Mouse (Mus musculus) brain, adult 2 months (tissue): ENCODE results near the gene Cradd.

ENCODE experiments used
- DNase-seq: peaks from one replicate; pipeline ENCODE4 v3.0.0; 2011; ENCODE audit warnings: low read depth, low spot score

Gene Cradd

DNA sequence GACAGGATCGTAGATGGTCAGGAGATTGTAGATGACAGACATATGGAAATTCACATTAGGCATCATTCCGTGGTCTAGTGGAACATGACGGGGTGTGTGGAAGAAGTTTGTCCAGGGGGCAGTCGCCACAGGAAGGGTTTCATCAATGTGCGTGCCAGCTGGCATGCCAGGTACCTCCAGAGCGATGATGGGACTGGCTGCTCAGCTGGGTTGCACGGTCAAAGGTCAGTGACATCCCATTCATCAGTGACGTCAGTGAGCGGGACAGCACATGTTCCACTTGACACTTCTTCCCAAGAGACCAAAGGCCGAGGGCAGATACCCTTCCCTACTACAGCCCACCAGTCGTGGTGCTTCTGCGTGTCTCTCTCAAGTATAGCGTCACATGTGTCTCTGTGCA, 50.7 kb downstream of the Cradd start:
- no peak for DNase-seq

DNA sequence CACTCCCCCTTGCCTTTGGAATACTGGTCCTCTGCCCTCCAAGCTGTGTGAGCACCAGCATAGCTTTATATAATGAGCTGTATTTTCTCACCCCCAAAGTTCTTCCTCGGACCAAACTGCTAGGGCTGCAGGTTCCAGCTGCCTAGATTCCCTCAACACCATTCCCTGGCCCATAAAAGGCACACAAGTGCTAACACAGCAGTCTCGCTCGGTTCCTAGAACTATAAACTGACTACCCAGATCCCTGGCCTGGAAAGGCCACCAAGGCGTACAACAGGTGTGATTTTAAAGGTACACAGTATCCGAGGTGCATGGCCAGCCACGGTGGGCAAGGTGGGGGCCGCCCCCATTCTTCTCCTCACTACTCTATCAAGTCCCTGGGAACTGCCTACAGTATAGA, 54.8 kb downstream of the Cradd start:
- DNase-seq = no peak

DNA sequence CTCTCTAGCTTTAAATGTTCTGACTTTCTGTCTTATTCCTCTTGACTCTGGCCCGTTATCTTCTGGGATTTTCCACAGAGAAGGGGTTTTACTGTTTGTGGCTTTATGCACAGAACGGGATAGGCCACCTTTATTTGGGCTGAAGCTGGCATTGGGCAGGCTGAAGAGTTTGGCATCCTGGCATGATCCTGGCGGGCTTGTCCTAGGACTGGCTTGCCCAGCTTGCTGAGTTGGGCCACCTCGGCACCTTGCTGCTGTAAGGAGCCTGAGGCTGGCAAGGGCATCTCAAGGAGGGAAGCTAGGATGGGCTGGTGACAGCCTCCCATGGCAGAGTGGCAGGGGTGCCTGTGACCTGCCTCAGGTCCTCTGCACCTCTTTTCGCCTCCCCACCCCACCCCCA, 55.6 kb downstream of the Cradd start:
- DNase-seq = no peak

DNA sequence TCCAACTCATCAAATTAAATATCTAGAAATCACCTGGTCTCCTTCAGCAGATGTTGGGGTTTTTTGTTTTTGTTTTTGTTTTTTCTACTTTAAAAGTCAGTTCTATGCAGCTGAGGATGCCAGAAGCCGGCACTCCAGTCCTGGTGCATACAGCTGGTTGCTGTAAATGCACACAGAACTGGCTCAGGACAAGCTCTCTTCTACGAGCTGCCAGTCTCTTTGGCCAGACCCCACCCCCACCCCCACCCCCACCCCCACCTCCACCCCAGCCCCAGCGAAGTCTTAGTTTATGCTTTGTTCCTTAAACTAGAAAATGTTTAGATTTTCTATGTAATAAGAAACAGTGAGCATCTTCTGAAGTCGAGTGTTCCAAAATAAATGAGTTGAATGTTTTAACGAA, 57.0 kb downstream of the Cradd start:
- DNase-seq = no peak

DNA sequence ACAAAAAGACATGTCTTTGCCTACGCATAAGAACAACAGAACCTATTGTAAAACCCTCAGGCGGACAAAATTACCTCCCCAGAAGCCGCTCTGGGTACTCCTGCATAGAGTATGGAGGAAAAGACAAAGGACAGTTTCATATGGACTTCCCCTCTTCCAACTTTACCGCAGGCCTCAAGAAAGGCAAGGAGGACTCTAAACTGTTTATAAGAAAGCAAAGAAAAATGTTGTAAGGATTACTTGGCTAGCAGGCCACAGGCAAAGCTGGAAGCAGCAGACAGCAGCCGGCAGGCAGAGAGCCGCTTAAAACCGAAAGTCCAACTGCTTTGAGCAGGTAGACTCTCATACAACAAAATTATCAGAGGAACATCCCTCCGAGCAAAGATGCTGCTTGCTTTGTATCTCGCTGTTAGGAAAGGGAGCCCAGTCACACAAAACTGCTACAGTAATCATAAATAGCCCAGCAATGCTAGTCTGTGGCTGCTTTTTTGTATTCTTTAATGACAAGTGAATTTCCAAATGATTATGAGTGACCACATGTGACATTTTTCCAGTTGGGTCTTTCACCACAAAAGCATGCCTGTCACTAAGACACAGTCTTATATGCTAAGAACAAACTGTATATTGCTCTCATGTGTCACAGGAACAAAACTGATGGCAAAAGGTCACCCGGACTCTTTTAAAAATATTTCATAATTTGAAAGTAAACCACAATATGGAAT, 57.7 kb downstream of the Cradd start:
- peak; percentile 30 for DNase-seq

DNA sequence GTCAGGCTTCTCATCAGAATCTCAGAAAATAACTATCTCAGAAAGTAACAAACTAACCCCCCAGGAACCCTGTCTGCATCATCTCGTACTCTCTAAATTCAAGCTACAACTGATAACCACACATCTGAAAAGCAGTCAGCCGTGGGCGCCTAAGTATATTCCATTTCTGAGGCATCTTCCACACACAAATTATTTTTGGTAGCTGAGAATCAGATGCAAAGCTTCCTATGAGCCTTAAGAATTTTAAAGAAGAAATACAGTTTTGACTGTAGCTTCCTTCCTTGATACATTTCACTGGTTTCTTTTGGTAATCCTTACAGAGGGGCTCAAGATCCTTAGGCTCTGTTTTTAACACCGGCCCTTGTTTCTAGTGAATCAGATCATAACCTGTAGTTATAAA, 58.4 kb downstream of the Cradd start:
- peak; percentile 67 for DNase-seq

DNA sequence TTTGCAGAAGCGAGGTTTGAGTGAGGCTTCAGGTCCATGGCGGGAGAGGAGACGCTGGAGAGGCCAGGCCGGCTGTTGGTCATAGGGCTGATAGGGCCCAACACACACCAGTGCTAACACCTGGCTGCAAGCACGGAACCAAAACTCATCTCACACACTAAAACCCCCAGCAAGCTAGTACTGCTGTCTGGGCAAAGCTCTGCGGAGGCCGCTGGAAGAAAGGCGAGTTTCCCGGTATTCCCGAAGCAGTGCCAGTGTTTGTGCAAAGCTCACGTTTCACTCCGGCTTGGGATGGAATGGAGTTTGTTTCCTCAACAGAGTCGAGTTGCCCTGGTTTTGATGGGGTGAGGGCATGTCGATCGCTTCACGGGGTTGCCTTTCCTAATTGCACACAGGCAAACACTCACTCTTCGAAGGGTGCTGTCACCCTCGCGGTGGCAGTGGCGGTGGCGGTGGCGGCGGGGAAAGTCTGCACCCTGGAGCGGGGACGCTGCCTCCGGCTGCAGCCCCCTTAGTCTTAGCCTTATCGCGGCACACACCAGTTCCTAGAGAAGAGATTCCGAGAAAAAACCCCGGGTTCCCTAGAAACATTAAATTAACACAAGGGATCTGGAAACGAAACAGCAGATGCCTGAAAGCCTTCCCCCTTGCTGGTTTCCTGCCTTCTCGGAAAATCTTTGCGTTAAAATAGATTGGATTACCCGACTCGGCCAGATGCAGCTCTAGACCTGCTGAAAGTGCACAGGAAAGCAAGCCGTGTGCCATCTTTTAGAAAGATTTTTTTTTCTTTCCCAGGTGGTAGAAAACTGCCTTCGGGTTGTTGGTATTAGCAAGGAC, 59.2 kb downstream of the Cradd start:
- DNase-seq = peak; percentile 42

DNA sequence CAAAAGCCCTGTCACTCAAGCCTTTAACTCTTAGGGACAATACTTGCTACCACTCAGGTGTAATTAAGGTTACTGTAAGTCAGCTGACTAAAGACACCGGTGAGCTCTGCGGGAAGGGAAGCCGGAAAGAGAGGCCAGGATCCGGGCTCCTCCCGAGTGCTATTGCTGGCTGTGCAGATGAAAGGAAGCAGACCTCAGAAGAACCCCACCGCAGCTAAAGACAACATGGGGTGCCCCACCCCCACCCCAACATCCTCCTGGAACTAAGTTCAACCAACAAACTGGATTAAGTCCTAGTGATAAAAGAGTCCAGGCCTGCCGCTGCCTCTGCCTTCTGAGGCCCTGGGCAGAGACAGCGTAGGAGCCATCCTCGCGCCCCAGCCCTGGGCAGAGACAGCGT, 61.5 kb downstream of the Cradd start:
- no peak for DNase-seq

DNA sequence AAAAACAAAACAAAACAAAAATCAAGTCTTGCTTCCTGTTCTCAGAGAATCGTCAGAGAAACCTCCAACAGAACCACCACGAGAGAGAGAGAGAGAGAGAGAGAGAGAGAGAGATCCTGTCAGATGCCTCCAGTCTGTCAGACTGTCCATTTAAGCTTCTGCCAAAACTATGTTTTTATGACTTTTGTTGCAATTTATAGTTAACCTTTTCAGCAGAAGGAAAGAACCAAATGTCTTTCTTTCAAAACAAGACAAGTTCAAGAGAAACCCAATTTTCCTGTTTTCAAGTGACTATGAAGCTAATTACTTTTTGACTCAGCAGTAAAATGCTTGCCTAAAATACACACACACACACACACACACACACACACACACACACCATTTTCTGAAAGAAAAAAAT, 62.7 kb downstream of the Cradd start:
- no peak for DNase-seq

DNA sequence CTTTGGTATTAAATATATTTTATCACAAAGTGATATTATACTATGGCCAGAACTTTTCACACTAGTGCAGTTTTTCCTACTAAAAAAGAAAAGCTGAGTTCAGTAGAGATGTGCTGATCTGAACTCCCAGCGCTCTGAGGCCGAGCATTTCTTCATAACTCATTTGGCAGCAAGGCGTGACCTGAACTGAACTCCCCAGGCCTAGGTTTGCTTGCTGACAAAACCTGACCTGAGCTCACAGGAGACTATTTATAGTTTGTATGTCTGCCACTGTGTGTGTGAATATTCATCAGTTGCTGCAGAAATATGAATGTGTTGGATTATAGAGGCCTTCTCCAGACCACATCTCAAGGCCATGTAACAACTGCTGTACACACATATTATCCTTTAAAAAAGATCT, 63.5 kb downstream of the Cradd start:
- no peak for DNase-seq

DNA sequence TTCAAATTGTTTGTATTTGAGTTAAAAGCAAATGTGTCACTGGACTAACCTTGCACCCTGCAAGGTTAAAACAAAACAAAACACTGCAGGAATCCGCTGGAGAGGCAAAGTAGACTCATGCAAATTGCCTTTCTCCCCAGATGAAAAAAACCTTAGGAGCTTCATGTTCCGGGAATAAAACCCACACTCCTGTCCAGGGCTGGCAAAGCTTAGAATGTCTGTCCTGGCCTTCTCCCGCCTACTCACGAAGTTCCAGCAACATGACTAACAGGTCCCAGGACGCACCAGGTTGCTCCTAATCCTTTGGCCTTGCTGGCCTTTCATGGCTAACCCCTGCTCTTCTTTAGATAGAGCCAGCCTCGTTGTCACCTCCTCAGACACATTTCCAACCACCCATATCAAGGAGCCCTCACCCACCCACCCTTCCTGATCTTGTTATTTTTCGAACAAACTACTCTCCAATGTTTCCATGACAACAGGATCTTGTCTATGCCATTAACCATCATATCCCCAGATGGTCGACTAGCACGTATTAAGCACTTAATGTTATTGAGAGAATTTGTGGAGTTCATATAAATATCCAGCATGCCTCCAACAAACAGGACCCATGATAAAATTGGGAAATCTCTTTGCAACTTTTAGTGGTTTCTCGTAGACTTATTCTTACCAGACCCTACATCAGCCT, 65.3 kb downstream of the Cradd start:
- peak; percentile 26 for DNase-seq

DNA sequence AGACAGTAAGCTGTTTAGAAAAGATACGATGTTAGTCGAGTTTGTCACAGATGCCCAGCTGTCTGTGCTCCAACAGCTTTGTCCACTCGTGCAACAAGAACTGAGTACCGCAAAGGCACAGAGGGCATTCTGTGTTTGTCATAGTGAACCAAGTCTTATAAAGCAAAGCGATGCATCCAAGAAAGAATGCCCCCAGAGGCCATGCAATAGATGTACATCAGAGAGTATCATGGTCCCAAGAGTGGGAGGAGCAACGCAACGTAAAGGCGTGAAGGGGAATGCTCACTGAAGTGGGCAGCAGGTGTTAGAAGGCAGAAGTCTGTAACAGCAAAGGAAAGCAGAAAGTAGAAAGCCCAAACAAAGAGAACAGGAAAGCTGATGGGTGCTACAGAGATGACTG, 66.0 kb downstream of the Cradd start:
- DNase-seq = peak; percentile 33

DNA sequence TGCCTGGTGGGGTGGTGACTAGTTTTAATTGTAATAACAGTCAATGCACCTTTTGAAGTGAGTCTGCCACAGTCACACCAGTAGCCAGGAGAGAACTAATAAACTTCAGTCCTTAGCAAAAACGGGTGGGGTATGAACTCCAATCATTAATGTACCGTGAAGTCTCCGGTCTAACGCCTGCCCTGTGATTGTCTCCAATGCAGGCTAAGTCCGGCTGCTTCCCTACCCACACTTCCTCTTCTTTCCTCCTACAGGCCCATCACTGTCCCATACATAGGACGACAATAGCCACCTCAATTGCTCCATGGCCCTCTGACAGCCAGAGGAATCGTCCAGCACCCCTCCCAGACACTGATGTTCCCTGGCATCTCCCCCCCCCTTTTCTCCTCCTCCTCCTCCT, 67.8 kb downstream of the Cradd start:
- DNase-seq = no peak

DNA sequence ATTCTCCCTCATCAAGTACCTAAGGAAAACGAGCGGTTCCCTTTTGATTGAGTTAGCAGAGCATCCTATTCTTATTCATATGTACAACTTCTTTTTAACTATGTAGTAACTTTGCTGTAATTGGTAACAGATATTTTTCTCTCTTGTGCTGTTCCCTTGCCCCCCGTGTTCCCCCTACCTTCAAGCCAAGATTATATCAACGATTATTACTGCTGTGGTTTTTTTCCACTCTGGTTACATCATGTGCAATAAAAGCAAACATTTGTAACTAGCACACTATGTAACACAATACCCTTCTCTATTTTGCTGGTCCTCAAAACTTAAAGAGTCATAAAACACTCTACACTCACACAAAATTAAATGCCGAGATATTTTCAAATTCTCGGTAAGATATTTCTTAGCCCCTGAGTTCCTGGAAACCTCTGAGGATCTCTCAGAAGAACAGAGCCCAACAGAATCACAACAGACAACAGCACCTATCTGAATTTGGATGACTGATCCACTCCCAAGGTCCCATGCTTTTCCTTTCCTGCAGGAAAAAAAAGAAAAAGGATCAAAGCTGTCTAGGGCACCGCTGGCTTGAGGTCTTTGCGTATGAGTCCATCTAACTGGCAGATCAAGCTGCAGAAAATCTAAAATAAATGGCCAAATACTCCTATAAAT, 68.8 kb downstream of the Cradd start:
- DNase-seq = no peak

DNA sequence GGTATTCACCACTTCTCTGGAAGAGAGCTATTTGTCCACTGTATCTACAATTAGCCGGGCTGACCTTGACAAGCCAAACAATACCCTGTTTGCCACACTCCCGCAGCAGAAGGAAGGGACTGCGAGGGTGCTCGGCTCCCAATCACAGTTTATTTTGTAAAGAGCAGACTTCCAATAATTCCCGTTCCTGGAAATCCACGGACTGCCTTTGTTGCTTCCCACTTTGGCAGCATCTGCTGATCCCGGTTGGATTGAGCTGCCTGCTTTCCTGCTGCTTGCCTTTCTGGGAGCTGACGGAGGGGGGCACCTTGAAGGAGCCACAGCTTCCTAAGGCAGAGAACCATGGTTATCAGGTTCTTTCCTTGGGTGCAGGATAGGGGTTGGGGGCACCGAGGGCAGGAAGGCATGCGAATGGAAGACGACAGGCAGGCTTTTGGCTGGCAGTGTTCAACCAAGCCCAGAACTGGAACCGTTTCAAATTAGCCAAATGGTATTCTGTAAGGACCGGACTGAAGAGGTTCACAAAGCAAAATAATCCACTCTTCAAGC, 69.4 kb downstream of the Cradd start:
- DNase-seq = peak; percentile 76

DNA sequence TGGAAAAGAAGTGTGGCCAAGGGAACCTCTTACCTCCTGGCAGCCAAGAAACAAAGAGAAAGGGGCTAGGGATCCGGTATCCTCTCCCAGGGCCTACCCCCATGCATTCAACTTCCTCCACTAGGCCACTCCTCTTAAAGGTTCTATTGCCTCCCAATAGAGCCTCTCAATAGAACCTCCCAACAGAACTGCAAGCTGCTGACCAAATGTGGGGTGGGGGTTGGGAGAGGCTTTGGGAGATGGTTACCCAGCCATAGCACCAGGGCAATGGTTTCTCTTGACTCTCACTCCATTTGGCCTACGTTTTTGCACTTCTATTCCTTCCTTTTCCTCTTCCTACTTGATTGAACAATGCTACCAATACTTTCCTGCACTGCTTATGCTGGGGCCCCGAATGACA, 69.9 kb downstream of the Cradd start:
- DNase-seq = no peak

DNA sequence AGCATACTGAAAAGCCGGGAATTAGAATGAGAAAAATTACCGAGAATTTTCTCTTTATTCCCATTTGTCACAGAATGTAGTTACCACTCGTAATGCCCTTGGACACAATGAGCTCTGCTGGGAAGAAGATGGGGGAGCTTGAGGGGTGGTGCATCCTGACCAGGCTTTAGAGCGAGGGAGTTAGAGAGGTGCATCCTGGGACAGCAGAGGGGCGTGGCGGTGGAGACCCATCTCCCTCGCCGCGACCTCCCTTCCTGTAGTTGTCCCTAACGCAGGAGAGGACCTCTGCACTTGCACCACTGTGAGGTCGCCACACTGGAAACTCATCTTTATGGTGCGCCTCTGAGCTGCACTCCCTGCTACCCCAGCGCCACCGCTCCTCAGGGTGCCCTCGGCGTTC, 72.3 kb downstream of the Cradd start:
- DNase-seq = no peak

DNA sequence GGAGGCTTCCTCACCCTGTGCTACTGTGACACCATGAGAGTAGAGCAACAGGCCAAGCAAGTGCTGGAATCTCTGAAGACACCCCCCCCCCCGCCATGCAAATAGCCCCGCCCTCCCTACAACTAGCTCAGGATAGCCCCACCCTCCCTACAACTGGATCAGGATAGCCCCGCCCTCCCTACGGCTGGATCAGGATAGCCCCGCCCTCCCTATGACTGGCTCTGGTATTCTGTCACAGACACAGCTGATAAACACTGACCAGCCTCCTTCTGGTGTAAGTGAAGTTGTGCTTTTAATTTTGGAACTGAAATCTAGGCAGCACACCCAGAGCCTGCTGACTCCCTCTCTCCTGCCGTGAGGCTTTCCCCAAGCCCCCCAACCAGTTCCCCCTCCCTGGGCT, 75.6 kb downstream of the Cradd start:
- no peak for DNase-seq

DNA sequence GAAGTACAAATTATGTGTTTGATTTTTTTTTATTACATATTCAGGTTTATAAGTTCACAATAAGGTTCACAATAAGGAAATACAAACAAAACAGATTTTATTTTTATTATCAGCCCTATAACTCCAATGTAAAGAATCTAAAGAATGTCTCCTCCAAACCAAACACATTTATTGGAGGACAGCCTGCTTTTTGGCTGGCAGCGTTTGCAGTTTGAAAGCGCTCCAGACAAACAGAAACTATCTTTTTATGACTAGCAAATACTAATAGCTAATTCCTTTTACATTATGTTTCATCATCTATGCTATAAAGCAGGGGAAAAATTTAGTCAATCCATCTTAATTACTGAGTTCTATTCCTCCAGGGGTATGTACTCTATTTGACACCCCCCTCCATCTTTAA, 77.2 kb downstream of the Cradd start:
- DNase-seq = no peak

DNA sequence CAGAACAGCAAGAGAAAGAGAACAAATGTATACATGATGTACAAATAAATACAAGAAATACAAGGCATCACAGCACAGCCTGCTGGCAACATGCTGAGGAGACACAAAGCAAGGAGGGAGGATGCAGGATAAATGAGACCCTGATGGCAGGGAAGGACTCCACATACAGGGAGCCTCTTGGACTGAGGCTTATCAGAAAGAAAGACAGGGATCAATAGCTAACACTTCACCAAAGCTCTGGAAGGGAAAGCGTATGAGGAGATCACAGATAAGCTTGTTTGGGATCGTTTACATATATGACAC, 78.3 kb downstream of the Cradd start:
- DNase-seq = peak; percentile 28

DNA sequence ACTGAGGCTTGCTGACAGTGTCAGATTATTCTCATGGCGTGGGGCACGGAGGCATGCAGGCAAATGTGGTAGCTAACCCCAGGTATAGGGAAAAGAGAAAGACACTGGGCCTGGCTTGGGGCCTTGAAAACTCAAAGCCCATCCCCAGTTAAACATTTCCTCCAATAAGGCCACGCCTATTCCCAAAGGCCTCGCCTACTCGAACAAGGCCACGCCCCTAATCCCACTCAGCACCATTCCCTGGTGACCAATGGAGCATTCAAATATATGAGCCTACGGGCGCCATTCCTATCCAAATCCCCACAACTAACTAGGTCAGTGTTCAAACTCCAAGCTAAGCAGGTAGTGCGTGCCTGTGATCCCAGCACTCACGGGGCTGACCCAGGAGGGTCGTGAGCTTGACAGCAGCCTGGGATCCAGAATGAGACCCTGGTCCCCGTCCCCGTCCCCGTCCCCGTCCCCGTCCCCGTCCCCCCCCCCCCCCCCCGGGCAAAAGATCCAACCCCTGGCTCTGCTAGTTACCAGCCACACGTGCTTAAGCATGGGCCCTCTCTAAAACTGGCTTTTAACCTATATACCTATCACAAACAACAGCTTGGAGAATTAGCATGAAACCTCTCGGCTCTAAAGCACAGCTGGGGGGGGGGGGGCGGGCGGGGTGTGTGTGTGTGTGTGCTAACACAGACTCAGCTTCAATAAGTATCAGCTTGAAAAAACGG, 78.8 kb downstream of the Cradd start:
- no peak for DNase-seq
